Mouse (Mus musculus) hindbrain, embryonic 11.5 days (tissue): ENCODE data around the gene Ddx41. TPM values are rescaled to one million over a fixed set of nuclear protein-coding genes. Genes with fewer than 3 reads are reported as not detected.

Source experiments
- ATAC-seq: fragments of 200-750 bp; cut with Nextera tagmentation; 2 replicates; pipeline ENCODE4 v1.8.0; 2017; ENCODE audit warnings: mild to moderate bottlenecking, moderate TSS enrichment, moderate library complexity; ENCODE audit not compliant: low FRiP score
- DNase-seq: peaks from one replicate; pipeline ENCODE4 v3.0.0-alpha.2; 2015; ENCODE audit warnings: low spot score
- H3K27ac ChIP-seq: fragments of 300-500 bp; sonication (generic); 2 replicates; pipeline ENCODE4 v1.5.1; 2014; ENCODE audit warnings: mild to moderate bottlenecking, low read depth, low read length
- H3K27me3 ChIP-seq: fragments of 300-500 bp; sonication (generic); 2 replicates; pipeline ENCODE4 v1.6.1; 2014; ENCODE audit warnings: mild to moderate bottlenecking, low read length, moderate library complexity, mixed read lengths; ENCODE audit not compliant: control insufficient read depth, insufficient read depth
- H3K36me3 ChIP-seq: fragments of 300-500 bp; sonication (generic); 2 replicates; pipeline ENCODE4 v1.6.1; 2014; ENCODE audit warnings: mild to moderate bottlenecking, low read length, moderate library complexity, mixed read lengths; ENCODE audit not compliant: control insufficient read depth, insufficient read depth
- H3K4me1 ChIP-seq: fragments of 300-500 bp; sonication (generic); replicated peaks from 2 replicates; pipeline ENCODE4 v1.6.1; 2014; ENCODE audit warnings: low read length, mixed read lengths; ENCODE audit not compliant: control insufficient read depth, insufficient read depth
- H3K4me2 ChIP-seq: fragments of 300-500 bp; sonication (generic); replicated peaks from 2 replicates; pipeline ENCODE4 v1.6.1; 2014; ENCODE audit warnings: mild to moderate bottlenecking, low read depth, low read length
- H3K4me3 ChIP-seq: fragments of 300-500 bp; sonication (generic); 2 replicates; pipeline ENCODE4 v1.5.1; 2014; ENCODE audit warnings: low read depth, low read length
- H3K9ac ChIP-seq: fragments of 300-500 bp; sonication (generic); 2 replicates; pipeline ENCODE4 v1.6.1; 2014; ENCODE audit warnings: low read depth, low read length
- H3K9me3 ChIP-seq: fragments of 300-500 bp; sonication (generic); 2 replicates; pipeline ENCODE4 v1.6.1; 2016; ENCODE audit warnings: low read length; ENCODE audit not compliant: control insufficient read depth
- WGBS: fragments of 180-500 bp; shearing (Covaris S2); extraction: QIAGEN DNeasy Blood & Tissue Kit; methylation state at CpG from one replicate; pipeline ENCODE4 v1.1.7; 2014; 5-methylcytosine and 5-hydroxymethylcytosine counted together
- polyA plus RNA-seq: library from polyadenylated mRNA; unstranded; fragments of >200 nt; fragmentation: Nextera tagmentation; extraction: Ambion mirVana; gene quantifications from 2 replicates; pipeline ENCODE4 v1.2.1, GENCODE M21; 2014

Gene Ddx41
- polyA plus RNA-seq, 1 experiment from 2014 or later = 67.6 TPM

DNA sequence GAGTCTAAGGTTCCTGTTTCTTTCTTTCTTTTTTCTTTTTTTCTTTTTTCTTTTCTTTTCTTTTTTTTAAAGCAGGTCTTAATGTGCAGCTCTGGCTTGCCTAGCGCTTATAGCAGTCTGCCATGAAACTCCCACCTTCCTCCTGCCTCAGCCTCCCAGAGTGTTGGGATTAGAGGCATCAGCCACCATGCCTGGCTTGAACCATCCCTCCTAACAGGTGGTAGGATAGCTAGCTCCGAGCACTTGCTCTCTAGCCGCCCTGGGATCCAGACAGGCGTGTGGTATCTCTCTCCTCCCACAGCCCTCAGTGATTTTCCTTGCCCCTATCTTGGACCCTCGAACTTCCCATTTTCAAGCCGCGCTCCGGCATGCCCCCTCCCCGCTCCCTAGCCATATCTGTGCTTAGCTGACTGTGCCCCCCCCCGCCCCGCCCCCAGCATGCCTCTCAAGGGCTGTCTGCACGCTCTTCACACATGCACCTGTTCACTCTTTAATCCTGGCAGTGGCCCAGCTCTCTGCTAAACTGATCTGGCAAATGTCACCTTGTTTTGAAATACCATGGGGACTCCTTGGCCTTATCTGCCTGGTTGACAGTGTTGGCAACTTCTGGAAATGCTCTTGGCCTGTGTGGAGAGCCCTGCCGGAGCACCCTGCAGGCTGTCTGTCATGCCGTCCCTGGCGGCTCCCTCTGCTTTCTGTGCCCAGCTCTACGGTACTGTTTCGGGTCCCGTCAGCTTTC lies 41.4 kb downstream of the Ddx41 start:
- Histone ChIP-seq H3K9me3 (no peaks in the 10 kb centered on the region), H3K27me3 (no peaks in the 10 kb centered on the region), H3K4me2 (no peak overlapping the region), H3K27ac (no peak overlapping the region), H3K9ac (no peak overlapping the region), H3K4me3 (no peak overlapping the region), H3K36me3 (no peaks in the 10 kb centered on the region), H3K4me1 (peaks cover 9% of the 10 kb centered on the region; the same call in 1 of the 2 replicates)
- ATAC-seq = no peak
- DNase-seq = no peak
- 28% methylated on average over 18 of the region's 18 CpGs for WGBS

DNA sequence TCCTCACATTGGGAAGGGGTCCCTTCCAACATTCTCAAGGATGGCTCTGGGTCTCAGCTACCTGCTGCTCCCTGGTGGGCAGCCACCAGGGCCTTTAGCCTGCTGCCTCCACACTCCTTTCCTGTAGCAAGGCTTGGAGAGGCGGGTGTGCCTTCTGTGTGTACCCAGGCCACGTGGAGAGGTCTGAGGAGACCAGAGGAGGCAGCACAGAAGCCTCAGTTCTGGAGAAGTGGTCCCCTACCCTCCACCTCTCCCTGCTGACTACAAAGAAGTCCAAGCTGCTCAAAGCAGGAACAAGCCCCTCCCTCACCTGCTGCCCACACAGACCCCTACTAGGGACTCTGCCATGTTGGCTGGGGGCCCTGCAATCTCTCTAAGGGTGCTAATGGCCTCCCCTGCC lies 42.2 kb downstream of the Ddx41 start:
- WGBS = 36% methylated on average over 2 of the region's 2 CpGs
- H3K4me2 ChIP-seq = no peak overlapping the region
- DNase-seq (no peak), ATAC-seq (no peak)
- H3K4me1 ChIP-seq = peaks cover 9% of the 10 kb centered on the region; the same call in 1 of the 2 replicates
- H3K9me3 ChIP-seq = no peaks in the 10 kb centered on the region
- no peak overlapping the region for H3K4me3 ChIP-seq
- H3K27ac ChIP-seq = no peak overlapping the region
- no peaks in the 10 kb centered on the region for H3K36me3 ChIP-seq
- H3K9ac ChIP-seq = no peak overlapping the region
- no peaks in the 10 kb centered on the region for H3K27me3 ChIP-seq

DNA sequence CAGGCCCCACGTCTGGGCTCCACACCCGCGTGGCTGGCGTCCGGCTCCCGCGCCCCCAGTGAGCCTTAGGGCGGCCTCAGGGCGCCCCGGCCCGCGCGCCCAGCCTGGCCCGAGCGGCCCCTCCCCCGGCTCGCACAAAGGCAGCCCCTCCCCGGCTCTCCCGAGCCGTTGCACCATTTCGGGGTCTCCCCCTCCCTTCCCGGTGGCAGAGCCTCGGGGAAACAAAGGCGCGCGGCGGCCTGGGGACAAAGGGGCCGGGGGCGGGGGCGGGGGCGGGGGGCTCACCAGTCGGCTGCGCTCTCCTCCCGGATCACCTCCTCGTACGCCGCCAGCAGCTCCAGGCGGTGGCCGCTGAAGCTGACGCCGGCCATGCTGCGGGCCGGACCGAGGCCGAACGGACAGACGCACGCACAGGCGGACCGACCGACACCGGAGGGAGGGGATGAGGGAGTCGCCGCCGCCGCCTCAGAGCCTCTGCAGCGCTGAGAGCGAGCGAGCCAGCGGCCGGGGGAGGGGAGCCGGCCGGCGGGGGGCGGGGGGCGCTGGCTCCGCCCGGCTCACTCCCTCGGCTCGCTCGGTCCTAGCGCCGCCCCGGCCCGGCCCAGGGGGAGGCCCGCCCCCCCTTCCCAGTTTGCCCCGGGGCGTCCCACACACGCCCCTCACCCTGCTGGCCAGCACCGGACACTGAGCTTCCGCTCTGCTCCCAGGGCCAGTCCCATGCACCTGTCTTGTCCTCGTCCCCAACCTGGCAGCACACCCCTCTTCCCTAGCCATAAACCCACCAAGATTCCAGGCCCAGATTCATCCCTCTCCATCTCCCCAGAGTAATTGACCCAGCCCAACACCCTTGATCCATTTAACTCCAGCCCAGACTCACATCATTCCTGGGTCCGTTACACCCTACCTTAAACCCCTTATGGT lies 48.6 kb downstream of the Ddx41 start, which contains the start of gene Dbn1:
TSS of gene Dbn1 (minus strand) at position 534 of the 921 bp plus-strand sequence.
- peak within 1 kb of the TSS; percentile 96 for H3K4me2 ChIP-seq
- no peaks in the 10 kb centered on the region for H3K27me3 ChIP-seq
- peaks cover 26% of the 10 kb centered on the region for H3K4me1 ChIP-seq

DNA sequence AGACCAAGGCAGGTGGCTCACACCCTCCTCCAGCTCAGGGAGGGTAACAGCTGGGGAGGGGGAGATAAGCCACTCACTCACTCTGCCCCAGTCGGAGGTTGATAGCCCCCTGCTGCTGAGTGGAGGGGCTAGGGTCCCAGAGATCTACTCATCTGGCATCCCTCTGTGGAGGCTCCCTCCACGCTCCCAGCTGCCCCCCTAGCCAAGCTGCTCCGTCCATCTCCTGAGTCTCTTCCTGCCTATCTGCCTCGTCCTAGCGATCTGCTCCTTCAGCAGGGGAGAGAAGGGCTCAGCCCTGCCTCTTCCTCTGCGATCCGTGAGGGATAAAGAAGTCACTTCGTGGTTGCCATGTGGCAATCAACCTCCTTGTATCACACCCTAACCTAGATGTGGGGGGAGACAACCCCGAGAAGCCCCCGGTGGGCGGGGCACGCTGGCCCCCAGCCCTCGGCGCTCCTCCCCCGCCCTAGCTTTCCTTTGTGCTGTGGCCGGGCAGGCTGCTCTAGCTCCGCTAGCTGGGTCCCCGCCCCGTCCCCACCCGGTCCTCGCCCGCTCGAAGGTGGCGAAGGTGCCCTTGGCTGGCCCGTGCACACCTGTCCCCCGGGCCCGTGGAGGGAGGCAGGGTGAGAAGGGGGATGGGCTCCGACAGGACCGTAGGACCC lies 49.4 kb downstream of the Ddx41 start:
- Histone ChIP-seq H3K27me3 (no peaks in the 10 kb centered on the region), H3K4me1 (peaks cover 28% of the 10 kb centered on the region), H3K4me3 (peak overlapping the region; percentile 99), H3K27ac (peak overlapping the region; percentile 99), H3K36me3 (peaks cover 8% of the 10 kb centered on the region; the same call in 1 of the 2 replicates), H3K9me3 (no peaks in the 10 kb centered on the region), H3K4me2 (peak overlapping the region; percentile 96), H3K9ac (peak overlapping the region; percentile 100)
- WGBS = 0% methylated on average over 24 of the region's 29 CpGs
- peak; percentile 58 for ATAC-seq
- DNase-seq = peak; percentile 76

More for the DNA sequence above, 48.6 kb downstream of the Ddx41 start, which contains the start of gene Dbn1:
- H3K27ac ChIP-seq = peak within 1 kb of the TSS; percentile 99
- peak within 1 kb of the TSS; percentile 100 for H3K9ac ChIP-seq
- H3K36me3 ChIP-seq = 0 out of 2 replicates have a peak, but pooled peaks cover 2% of the 10 kb centered on the region
- ATAC-seq (peak; percentile 84), DNase-seq (peak; percentile 87)
- peak within 1 kb of the TSS; percentile 99 for H3K4me3 ChIP-seq
- H3K9me3 ChIP-seq = no peaks in the 10 kb centered on the region
- 1% methylated on average over 45 of the region's 83 CpGs for WGBS

DNA sequence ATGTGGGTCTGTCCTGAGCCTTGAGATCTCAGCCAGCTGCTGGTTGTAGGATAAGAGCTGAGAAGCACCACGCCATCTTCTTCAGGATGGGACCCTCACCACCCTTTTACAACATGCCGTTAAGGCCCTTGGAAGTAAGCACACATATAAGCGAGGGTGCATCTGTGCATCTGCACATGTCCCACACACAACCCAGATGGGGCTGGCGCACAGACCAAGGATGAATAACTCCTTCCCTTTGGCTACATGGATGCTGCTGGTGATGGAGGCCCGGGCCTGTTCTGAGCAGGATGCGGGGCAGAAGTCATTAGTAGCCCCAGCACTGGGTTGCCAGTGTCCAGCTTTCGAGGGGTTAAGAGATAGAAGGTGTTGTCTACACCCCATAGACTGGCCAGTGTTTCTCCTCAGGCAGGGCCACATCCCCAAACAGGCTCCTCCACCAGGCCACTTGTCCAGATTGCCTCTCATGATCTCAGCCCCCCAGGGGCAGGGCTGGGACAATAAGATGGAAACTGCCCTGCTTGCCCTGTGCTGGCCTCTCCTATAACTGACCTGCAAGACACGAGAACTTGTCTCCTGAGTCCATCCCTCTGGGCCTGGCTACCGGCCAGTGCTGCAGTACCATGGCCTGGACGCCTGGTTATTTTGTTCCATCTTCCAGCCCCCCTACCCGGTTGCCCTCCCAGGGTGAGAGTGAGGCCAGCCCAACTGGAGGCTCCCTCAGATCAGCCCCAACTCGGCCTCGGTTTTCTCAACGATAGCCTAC lies 50.2 kb downstream of the Ddx41 start:
- peak overlapping the region; percentile 99 for H3K27ac ChIP-seq
- DNase-seq (peak; percentile 50), ATAC-seq (no peak)
- H3K4me2 ChIP-seq = peak overlapping the region; percentile 96
- no peaks in the 10 kb centered on the region for H3K9me3 ChIP-seq
- H3K4me3 ChIP-seq = peak overlapping the region; percentile 99
- peaks cover 28% of the 10 kb centered on the region for H3K4me1 ChIP-seq
- 38% methylated on average over 14 of the region's 14 CpGs for WGBS
- peaks cover 8% of the 10 kb centered on the region for H3K36me3 ChIP-seq
- H3K27me3 ChIP-seq = no peaks in the 10 kb centered on the region
- H3K9ac ChIP-seq = peak overlapping the region; percentile 100

DNA sequence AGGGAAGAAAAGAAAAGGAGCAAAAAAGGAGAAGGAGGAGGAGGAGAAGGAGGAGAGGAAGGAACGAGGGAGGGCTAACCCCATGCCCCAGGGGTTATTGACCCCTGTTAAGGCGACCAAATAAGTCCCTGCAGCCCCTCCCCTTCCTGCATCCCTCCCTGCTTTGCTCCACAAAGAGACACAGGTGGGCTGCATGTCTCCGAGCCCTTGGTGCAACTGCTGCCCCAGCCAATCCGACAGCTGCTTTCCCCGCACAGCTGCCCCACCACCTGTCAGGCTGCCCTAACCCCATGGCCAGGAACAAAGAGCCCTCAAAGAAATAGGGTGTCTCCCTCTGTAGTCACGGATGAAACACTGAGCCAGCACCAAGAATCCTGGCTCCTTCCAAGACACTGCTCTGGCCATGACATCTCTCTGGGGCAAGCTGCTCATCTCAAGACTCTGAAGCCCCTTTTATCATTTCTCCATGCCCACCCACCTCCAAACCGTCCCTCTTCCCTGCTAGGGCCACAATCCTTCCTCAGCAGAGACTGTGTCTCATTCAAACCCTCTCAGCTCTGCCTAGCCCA lies 51.9 kb downstream of the Ddx41 start:
- ATAC-seq = no peak
- Histone ChIP-seq H3K9me3 (no peaks in the 10 kb centered on the region), H3K4me1 (peaks cover 28% of the 10 kb centered on the region), H3K9ac (peak overlapping the region; percentile 100), H3K27me3 (no peaks in the 10 kb centered on the region), H3K4me3 (peak overlapping the region; percentile 99), H3K27ac (peak overlapping the region; percentile 99), H3K36me3 (peaks cover 18% of the 10 kb centered on the region), H3K4me2 (peak overlapping the region; percentile 96)
- DNase-seq = peak; percentile 37
- 19% methylated on average over 7 of the region's 7 CpGs for WGBS

DNA sequence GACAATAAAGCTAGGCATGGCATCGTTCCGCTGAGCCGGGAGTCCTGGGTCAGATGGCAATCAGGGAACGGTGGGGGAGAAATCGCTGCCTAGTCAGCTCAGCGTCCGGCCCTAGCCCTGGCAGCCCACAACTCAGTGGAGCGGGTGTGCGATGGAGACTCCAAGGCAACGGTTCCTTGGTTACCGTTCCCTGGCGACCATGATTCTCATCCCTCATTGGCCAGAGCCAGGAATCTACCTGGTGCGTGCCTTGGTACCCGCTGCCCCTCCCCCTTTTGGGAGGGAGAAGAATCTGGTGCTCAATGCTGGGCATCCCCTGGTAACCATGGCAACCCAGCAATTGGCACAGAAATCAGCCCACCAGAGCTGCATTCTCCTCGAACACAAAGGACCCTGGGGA lies 52.9 kb downstream of the Ddx41 start:
- peak overlapping the region; percentile 99 for H3K27ac ChIP-seq
- 23% methylated on average over 13 of the region's 15 CpGs for WGBS
- H3K4me1 ChIP-seq = peaks cover 31% of the 10 kb centered on the region
- DNase-seq (peak; percentile 88), ATAC-seq (peak; percentile 31; the same call in 1 of the 2 replicates)
- H3K27me3 ChIP-seq = no peaks in the 10 kb centered on the region
- no peaks in the 10 kb centered on the region for H3K9me3 ChIP-seq
- H3K9ac ChIP-seq = no peak overlapping the region
- H3K36me3 ChIP-seq = peaks cover 24% of the 10 kb centered on the region
- peak overlapping the region; percentile 4; the same call in 1 of the 2 replicates for H3K4me3 ChIP-seq
- H3K4me2 ChIP-seq = peak overlapping the region; percentile 96
